Mouse (Mus musculus) stomach, postnatal 0 days (tissue): ENCODE data around the gene Rdh16f2. TPM values are rescaled to one million over a fixed set of nuclear protein-coding genes. Genes with fewer than 3 reads are reported as not detected.

ENCODE experiments used
- ATAC-seq: fragments of 200-750 bp; cut with Nextera tagmentation; 2 replicates; pipeline ENCODE4 v1.8.0; 2017; ENCODE audit not compliant: low FRiP score, low TSS enrichment
- DNase-seq: peaks from one replicate; pipeline ENCODE4 v3.0.0-alpha.2; 2016; ENCODE audit warnings: low spot score
- H3K27ac ChIP-seq: fragments of 300-500 bp; sonication (generic); replicated peaks from 2 replicates; pipeline ENCODE4 v1.5.1; 2014; ENCODE audit warnings: mild to moderate bottlenecking, control low read depth
- H3K27me3 ChIP-seq: fragments of 300-500 bp; sonication (generic); 2 replicates; pipeline ENCODE4 v1.6.1; 2014; ENCODE audit warnings: low read length; ENCODE audit not compliant: control insufficient read depth, insufficient read depth
- H3K36me3 ChIP-seq: fragments of 300-500 bp; sonication (generic); 2 replicates; pipeline ENCODE4 v1.6.1; 2014; ENCODE audit warnings: low read length, mixed read lengths; ENCODE audit not compliant: control insufficient read depth, insufficient read depth
- H3K4me1 ChIP-seq: fragments of 300-500 bp; sonication (generic); replicated peaks from 2 replicates; pipeline ENCODE4 v1.6.1; 2014; ENCODE audit warnings: antibody characterized with exemption; ENCODE audit not compliant: control insufficient read depth, insufficient read depth
- H3K4me2 ChIP-seq: fragments of 300-500 bp; sonication (generic); replicated peaks from 2 replicates; pipeline ENCODE4 v1.6.1; 2014; ENCODE audit warnings: low read depth, mild to moderate bottlenecking, control low read depth, moderate library complexity
- H3K4me3 ChIP-seq: fragments of 300-500 bp; sonication (generic); 2 replicates; pipeline ENCODE4 v1.5.1; 2014; ENCODE audit warnings: low read depth, low read length, control low read depth
- H3K9ac ChIP-seq: fragments of 300-500 bp; sonication (generic); 2 replicates; pipeline ENCODE4 v1.6.1; 2014; ENCODE audit warnings: mild to moderate bottlenecking, low read length, control low read depth, mixed read lengths
- H3K9me3 ChIP-seq: fragments of 300-500 bp; sonication (generic); 2 replicates; pipeline ENCODE4 v1.6.1; 2016; ENCODE audit warnings: low read length; ENCODE audit not compliant: control insufficient read depth
- CTCF ChIP-seq: IDR thresholded peaks from 2 replicates; pipeline ENCODE4 v1.5.1; 2016; ENCODE audit warnings: antibody characterized with exemption, low read depth, mild to moderate bottlenecking, moderate library complexity
- EP300 ChIP-seq: optimal IDR thresholded peaks from 2 replicates; pipeline ENCODE3; 2016; ENCODE audit warnings: antibody characterized with exemption
- WGBS: fragments of 180-500 bp; shearing (Covaris S2); extraction: QIAGEN DNeasy Blood & Tissue Kit; methylation state at CpG from one replicate; pipeline ENCODE4 v1.1.7; 2014; 5-methylcytosine and 5-hydroxymethylcytosine counted together
- polyA plus RNA-seq: library from polyadenylated mRNA; unstranded; fragments of >200 nt; fragmentation: Nextera tagmentation; extraction: Ambion mirVana; gene quantifications from 2 replicates; pipeline ENCODE4 v1.2.1, GENCODE M21; 2015

Rdh16f2 gene
- polyA plus RNA-seq, 1 experiment from 2014 or later, result not detected

DNA sequence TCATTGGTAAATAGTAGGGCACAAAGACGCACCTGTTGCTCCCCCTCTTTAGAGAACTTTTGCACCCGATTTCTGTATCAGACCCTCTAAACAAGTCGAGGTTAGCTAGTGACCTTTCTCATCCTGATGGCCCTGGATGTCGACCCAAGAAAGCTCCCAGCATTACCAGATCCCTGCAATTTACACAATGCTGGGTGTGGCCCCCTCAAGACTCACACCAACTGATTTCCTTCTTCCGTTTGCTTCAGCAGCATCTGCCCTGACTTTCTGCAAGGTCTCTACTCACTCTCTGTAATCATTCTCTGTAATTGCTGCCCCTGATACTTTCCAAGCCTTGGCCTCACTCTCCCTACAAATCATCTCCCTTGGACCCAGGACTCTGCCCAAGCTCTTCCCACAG is 30.4 kb downstream of the Rdh16f2 start:
- Histone ChIP-seq H3K4me2 (no peak overlapping the region), H3K27ac (no peak overlapping the region), H3K4me3 (no peak overlapping the region), H3K36me3 (no peaks in the 10 kb centered on the region), H3K9me3 (no peaks in the 10 kb centered on the region), H3K9ac (no peak overlapping the region), H3K27me3 (no peaks in the 10 kb centered on the region), H3K4me1 (no peaks in the 10 kb centered on the region; the same call in 1 of the 2 replicates)
- ATAC-seq (no peak), DNase-seq (no peak)
- 38% methylated on average over 5 of the region's 5 CpGs for WGBS
- TF ChIP-seq CTCF (no peak), EP300 (no peak)

- no peak for ATAC-seq
- Histone ChIP-seq H3K27me3 (no peaks in the 10 kb centered on the region), H3K9ac (no peak overlapping the region), H3K4me1 (no peaks in the 10 kb centered on the region; the same call in 1 of the 2 replicates), H3K4me2 (no peak overlapping the region), H3K9me3 (no peaks in the 10 kb centered on the region), H3K27ac (no peak overlapping the region), H3K36me3 (no peaks in the 10 kb centered on the region), H3K4me3 (no peak overlapping the region)
- no peak for TF ChIP-seq EP300
- TF ChIP-seq CTCF, result no peak
- 70% methylated on average over 3 of the region's 3 CpGs for WGBS
- no peak for DNase-seq
These were observed 31.2 kb downstream of the Rdh16f2 start for GRCm38 (mm10) chr10:127897506-127897905.

DNA sequence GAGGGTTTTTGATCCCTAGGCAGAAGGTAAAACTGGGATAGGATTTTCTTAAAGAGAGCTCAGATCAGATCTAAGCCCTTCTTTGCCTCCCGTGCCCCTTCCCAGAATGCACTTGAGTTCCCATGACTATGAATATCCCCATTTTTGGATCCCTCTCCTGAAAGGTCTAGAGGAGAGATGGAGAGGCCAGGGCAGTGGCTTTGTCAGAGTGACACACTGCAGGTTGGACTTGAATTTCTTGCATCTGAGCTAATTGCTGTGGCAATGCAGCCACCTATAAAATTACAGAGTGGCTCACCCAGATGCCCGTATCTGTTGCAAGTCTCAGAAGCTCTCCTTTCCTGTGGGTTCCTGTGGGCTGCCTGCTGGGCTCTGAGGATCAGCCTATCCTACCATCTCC is 31.9 kb downstream of the Rdh16f2 start, which contains the start of gene Sdr9c7:
Gene Sdr9c7, plus strand, starts transcription at position 301 of the 400 bp plus-strand sequence.
- Histone ChIP-seq H3K9me3 (no peaks in the 10 kb centered on the region), H3K4me1 (no peaks in the 10 kb centered on the region; the same call in 1 of the 2 replicates), H3K4me2 (no peak within 1 kb of the TSS), H3K4me3 (no peak within 1 kb of the TSS), H3K27ac (peak within 1 kb of the TSS; percentile 13; the same call in 1 of the 2 replicates), H3K9ac (no peak within 1 kb of the TSS), H3K36me3 (no peaks in the 10 kb centered on the region), H3K27me3 (no peaks in the 10 kb centered on the region)
- TF ChIP-seq EP300 (no peak), CTCF (no peak)
- DNase-seq (no peak), ATAC-seq (no peak)
- 90% methylated on average over 2 of the region's 2 CpGs for WGBS

DNA sequence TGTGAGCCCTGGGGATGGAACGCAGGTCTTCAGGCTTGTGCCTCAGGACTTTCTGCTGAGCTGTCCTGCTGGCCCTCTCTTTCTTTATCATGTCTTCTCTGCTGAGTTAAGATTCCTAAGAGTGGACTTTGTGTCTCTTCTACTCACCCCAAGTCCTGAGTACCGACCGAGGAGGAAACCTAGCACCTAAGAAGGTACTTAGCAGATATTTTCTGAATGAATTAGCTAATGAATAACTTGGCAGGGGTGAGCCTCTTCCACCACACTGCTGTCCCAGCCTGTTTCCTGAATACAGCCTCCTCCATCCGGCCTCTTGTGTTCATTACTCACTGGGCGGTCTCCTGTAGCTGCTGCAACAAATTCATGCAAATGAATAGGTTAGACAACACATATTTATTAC is 33.5 kb downstream of the Rdh16f2 start:
- H3K36me3 ChIP-seq, result no peaks in the 10 kb centered on the region
- H3K27me3 ChIP-seq, result no peaks in the 10 kb centered on the region
- 50% methylated on average over 5 of the region's 5 CpGs for WGBS
- ATAC-seq (no peak; the same call in 1 of the 2 replicates), DNase-seq (no peak)
- H3K9ac ChIP-seq, result no peak overlapping the region
- TF ChIP-seq EP300 (no peak), CTCF (no peak)
- H3K9me3 ChIP-seq, result no peaks in the 10 kb centered on the region
- H3K4me2 ChIP-seq, result no peak overlapping the region
- H3K4me1 ChIP-seq, result no peaks in the 10 kb centered on the region; the same call in 1 of the 2 replicates
- H3K4me3 ChIP-seq, result no peak overlapping the region
- H3K27ac ChIP-seq, result no peak overlapping the region

DNA sequence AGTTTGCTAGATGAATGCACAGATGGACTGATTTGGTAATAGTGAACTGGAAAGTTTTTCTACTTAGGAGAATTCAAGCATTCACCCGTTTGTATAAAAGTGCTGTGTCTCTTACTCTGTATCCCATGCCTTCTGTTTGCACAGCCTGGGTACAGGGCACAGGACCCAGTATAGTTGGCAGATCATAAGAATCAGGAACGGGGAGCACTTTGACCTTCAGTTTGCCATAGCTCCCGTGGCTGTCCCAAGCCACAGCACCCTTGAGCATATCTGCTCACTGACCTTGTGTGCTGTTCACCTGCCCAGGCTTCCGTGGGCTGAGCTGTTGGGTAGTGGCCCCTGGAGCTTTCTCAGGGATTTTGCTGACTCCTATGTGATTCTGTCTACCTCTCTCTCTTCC is 35.5 kb downstream of the Rdh16f2 start:
- WGBS, result 61% methylated on average over 4 of the region's 4 CpGs
- Histone ChIP-seq H3K9ac (no peak overlapping the region), H3K4me3 (no peak overlapping the region), H3K36me3 (no peaks in the 10 kb centered on the region), H3K27me3 (no peaks in the 10 kb centered on the region), H3K9me3 (no peaks in the 10 kb centered on the region), H3K4me2 (no peak overlapping the region), H3K27ac (no peak overlapping the region), H3K4me1 (no peaks in the 10 kb centered on the region; the same call in 1 of the 2 replicates)
- DNase-seq (no peak), ATAC-seq (no peak)
- TF ChIP-seq CTCF, result no peak
- TF ChIP-seq EP300, result no peak

- Histone ChIP-seq H3K9ac (no peak overlapping the region), H3K36me3 (no peaks in the 10 kb centered on the region), H3K4me2 (no peak overlapping the region), H3K4me3 (no peak overlapping the region), H3K27me3 (no peaks in the 10 kb centered on the region), H3K9me3 (no peaks in the 10 kb centered on the region), H3K4me1 (no peaks in the 10 kb centered on the region), H3K27ac (no peak overlapping the region)
- DNase-seq (no peak), ATAC-seq (no peak)
- no peak for TF ChIP-seq CTCF
- 58% methylated on average over 1 of the region's 1 CpGs for WGBS
These were observed 36.8 kb downstream of the Rdh16f2 start for GRCm38 (mm10) chr10:127903116-127903515.
